Mouse (Mus musculus): ENCODE results near the gene Klhl11.

The Klhl11 gene

DNA sequence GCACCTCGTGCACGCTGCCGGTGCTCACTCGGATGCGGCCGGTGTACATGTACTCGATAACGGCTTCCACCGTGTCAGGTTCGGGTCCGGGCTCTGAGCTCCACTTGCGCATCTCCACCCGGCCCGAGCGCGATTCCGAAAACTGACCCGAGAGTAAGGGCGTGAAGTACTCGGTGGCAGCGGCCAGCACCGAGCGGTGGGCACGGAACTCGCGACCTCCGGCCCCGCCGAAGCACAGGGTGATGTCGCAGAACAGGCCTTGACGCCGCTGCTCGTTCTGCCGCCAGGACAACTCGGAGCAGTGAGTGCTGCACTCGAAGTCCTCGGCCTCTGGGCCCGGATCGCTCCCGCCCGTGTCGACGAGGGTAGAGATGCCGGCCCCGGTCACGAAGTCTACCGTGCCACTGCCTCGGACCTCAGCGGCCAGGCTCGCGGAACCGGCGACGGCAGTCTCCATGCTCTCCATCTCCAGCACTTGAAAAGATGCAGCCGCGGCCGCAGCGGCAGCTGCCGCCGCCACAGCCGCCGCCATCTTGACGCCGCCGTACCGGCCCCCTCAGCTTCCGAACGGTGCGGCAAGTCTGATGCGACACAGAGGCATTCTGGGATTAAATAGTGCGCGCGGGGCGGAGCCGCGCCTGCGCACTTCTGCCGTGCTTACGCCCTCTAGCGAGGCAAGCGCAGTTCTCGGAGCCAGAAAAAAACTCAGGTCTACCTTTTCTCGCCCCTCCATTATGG lies at the start of gene Klhl11:
Gene Klhl11 (minus strand): TSS at position 545 of the 738 bp plus-strand sequence.
- DNase-seq (ENCODE audit: low spot score), result peak; percentile 89

DNA sequence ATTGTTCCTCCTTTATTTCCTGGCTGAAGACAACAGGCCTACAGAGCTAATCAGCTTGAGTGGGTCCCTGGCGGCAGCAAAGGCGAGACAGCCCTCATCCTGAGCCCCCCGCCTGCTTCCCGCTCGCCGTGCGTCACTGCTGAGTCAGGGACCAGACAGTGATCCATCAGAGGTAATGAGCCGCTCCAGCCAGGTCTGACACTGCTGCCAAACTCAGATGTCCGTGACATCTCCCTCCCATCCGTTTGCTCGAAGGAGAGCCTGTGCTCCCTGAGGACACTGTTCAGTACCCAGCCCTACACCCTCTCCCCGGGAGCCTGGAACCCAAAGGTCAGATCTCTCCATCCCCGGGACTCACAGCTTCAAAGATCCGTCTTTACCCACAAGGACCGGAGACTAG lies 48.3 kb upstream of the Klhl11 start:
- no peak for DNase-seq (ENCODE audit: low spot score)

DNA sequence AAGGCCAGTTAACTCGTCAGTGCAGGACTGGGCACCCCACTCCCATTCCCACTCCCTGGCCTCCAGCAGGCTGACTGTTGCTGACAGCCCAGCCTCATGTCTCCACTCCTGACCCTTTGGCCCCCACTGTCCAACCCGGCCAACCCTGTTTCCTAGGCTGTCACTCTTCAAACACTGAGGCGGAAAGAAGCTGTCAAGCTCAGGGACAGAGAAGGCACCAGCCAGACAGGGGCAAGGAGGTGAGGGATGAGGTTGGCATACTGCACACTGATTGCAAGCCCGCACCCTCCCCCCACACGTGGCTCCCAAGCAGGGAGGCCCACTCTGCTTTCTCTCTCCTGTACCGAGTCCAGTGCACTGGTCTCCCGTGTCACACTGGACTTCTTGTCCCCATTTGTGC lies 46.6 kb upstream of the Klhl11 start:
- DNase-seq (ENCODE audit: low spot score), result no peak

DNA sequence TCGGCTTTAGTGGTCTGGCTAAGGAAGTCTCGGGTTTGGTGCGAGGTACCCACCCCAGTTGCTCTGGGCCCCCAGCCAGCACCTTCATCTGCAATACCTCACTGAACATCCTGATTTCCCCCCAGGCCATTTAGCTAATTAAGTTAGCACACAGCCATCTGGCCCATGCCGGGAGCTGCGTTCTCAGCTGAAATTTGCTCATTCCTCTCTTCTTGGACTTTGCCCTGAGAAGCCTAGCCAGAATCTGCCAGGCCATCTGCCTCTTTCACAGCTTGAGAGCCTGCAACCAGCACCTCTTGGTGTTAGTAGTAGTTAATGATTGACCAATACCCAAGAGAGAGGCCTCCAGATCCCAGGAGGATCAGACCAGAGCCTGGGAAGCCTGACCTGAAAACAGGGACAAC lies 45.6 kb upstream of the Klhl11 start:
- no peak for DNase-seq (ENCODE audit: low spot score)

DNA sequence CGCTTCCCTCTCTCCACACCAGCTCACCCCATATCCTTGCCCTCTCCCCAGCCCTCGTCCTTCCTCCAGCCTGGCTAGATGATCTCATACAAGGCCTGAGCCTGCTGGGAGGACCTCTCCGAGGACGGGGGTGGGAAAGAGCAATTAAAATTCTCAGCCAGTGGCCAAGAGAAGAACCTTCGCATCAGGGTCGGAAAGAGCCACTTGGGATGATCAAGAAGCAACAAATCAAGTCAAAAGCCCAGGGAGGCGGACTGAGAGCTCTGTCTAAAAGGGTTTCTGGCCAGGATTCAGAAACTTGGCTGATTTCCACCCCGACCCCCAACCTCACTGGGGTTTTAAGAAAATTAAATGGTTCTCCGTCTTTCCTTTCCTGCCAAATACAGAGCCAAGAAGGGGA lies 43.8 kb upstream of the Klhl11 start:
- DNase-seq (ENCODE audit: low spot score), result no peak

DNA sequence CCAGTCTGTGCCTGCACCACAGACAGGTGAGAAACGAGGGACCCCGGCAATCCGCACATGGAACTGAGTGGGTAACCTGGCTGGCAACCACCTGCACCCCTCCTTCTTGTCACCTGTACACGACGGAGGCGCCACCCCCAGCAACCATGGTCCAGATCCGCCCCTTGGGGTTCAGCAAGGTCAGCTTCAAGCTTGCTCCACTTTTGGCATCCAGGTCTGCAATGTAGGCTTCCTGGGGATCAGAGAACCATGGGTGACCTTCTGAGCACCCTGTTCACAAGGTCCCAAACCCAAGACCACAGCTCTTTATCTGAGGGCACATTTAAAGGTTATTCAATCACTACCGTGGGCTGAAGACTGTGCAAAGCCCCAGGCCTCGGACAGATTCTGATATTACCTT lies 43.2 kb upstream of the Klhl11 start:
- DNase-seq (ENCODE audit: low spot score), result no peak

DNA sequence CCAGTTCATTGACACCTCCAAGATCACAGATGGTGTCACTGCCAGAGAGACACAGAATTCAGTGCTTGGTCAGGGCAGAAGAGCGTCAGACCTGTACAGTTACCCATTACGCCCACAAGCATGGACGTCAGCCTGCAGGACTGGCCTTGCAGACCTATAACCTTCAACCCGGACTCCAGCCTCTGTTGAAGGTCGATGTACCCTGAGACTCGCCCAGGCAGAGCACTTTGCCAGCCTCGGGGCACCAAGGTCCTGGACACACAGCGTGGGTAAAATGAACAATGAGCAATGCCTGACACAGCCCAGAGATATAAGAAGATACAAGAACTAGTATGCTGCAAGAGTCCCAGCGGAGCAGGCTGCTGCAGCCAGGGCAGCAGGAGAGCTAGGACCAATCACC lies 42.5 kb upstream of the Klhl11 start:
- no peak for DNase-seq (ENCODE audit: low spot score)

DNA sequence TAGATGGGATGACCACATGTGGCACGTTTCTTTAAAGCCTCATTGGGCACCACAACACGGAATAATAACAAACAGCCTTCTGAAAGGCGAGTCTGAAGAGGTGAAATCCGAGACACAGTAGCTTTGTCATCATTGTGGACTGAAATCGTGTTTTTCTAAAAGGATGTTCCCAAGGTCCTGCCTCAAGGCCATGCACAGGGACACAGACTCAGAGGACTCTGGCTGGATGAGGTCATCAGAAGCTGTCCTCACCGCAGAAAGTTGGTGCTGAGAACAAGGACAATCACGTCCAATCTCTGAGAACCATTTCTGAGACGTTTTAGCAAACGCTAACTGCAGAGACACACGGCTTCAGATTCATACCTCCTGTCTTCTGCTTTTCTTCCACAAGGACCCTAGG lies 41.2 kb upstream of the Klhl11 start:
- no peak for DNase-seq (ENCODE audit: low spot score)

DNA sequence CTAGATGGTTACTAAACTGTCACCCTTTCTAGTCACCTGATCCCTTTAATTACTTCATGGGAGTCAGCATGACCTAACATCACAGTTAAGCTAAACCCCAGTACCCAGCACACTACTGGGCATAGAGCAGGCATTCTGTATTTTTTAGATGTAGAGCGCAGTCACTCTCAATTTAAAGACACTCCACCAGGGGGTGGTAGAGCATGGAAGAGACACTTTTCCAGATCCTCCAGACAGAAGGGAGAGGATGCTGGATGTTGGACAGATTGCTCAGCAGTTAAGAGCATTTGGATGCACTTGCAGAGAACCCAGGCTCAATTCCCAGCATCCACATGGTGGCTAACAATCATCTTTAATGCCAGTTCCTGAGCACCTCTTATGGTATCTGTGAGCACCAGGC lies 39.8 kb upstream of the Klhl11 start:
- DNase-seq (ENCODE audit: low spot score), result peak; percentile 58

DNA sequence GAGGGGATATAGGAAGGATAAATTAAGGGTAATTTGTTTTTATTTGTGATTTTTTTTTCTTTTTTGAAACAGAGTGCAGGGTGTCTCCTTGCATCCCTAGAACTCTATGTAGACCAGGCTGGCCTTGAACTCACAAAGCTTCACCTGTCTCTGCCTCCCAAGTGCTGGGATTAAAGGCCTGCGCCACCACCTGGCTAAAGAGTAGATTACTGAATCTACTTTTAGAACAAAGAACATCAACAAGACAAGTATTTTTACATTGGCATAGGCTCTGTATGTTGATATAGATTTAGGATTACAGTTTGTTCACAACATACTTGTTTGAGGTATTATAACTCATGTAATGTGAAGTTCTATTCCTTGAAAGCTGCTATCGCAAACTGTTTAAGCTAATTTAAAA lies 38.0 kb upstream of the Klhl11 start:
- no peak for DNase-seq (ENCODE audit: low spot score)

DNA sequence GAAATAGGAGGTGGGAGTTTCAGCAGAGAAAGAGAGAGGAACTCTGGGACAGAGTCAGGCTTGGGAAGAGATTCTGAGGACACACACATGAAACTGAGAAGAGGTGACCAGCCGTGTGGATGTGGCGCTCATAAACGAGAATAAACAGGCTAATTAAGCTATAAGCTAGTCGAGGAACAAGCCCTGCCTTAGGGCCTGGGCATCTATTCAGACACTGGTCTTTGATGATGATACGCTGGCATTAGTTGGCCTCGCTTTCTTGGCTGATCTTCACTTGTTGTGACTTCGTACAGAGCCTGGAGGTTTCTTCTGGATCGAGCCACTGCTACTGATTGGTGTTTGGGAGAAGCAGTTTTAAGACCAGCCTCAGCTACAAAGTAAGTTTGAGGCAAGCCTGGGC lies 33.5 kb upstream of the Klhl11 start:
- DNase-seq (ENCODE audit: low spot score), result no peak

DNA sequence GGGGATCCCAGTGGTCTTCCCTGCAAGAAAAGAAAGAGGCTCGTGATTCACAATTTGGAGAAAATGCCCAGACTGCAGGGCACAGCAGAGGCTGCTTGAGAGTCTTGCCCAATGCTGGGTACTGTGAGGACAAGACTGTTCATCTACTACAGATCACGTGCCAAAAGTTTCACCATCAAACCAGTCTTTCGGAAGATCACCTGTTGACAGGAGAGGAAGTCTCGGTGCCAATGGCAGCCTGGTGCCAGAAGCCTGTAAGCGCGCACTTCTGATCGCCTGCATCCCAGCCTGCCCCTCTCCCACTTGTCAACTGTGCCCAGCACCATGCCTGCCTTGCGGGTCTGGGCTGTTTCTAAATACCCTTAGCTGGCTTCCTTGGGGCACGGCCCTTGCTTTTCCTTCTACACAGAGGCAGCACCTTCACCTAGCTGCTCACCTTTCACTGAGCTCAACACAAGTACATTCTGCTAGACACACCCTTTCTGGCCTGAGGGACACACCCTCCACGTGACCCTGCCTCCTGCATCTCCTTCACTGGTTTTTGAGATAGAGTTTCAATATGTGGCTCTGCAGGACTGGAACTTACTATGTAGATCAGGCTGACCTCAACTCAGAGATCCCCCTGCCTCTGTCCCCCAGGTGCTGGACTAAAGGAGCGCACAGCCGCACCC lies 32.6 kb upstream of the Klhl11 start:
- DNase-seq (ENCODE audit: low spot score), result no peak

DNA sequence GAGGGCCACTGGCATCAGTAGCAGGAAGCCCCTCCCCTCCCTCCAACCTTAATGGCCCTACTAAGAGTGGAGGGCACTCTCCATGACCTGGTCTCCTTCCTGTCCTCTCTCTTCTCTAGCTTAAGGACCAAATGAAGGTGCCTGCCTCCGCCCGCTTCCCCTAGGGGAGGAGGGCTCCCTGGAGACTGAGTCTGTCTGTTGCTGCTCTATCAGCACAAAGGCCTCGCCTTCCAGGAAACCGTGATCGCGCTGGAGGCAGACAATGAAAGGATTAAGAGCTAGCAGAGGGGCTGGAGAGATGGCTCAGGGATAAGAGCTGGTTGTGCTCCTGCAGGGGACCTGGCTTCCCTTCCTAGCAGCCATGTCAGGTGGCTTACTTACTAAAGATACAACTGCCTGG lies 28.8 kb upstream of the Klhl11 start:
- no peak for DNase-seq (ENCODE audit: low spot score)

DNA sequence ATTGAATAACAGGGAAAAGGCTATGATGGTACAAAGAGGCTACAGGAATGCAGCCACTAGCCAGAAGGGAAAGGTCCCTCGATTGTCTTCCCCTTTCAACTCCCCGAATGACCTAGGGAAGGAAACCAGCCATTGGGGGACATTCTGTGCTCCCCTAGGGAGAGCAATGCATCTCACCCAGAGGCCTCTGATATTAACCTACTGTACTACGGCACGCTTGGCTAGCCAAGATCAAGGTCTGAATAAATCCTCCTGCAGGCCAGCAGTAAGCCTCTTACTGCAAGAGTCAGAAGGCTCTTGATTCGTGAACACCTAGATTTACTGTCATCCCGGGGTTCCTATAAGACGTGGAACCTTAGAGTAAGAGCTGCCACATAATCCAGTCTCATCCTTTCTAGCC lies 28.1 kb upstream of the Klhl11 start:
- DNase-seq (ENCODE audit: low spot score), result no peak

DNA sequence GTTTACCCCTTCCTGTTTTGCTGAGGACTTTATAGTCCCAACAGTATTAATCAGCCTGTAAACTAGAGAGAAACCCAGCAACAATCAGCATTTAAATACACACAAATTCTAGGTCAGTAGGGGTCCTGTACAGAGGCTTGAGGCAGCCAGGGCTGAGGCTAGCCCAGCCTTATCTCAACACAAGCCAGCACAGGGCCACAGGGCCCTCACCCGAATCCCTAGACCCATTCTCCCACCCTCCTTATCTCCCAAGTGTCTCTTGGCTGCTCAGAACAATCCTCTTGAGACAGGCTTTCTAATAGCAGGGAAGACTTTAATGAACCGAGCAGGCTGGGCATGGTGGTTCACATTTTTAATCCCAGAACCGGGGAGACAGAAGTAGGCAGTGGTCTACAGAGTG lies 27.7 kb upstream of the Klhl11 start:
- DNase-seq (ENCODE audit: low spot score), result no peak

DNA sequence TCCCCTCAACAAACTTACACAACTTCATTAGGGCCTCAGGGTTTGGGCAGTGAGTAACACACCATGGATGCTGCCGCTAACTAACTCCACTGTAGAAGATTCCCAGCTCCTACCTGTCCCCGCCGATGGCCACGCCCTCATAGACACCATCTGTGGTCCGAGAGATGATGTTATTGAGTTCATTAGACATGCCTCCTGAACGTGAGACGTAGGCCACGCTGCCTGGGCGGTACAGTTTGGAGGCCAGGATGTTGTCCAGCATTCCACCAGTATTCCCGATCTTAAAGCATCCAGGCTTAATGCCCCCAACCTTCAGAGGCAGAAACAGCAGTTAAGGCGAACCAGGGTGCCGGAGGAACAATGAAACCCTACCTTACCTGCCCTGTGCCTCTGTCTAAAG lies 21.2 kb upstream of the Klhl11 start:
- DNase-seq (ENCODE audit: low spot score), result no peak

DNA sequence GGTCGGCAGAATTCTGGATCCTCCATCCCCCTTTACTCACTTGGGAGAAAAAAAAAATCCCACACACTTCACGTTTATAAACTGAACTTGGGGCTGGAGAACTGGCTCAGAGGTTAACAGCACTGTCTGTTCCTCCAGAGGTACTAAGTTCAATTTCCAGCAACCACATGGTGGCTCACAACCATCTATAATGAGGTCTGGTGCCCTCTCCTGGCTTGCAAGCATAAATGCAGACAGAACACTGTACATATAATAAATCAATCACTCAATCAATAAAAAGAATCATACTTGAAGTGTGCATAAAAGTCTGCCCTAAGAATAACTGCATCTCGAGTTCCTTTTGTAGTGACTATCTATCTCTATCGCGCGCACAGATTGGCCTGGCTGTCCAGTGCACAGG lies 18.4 kb upstream of the Klhl11 start:
- no peak for DNase-seq (ENCODE audit: low spot score)

DNA sequence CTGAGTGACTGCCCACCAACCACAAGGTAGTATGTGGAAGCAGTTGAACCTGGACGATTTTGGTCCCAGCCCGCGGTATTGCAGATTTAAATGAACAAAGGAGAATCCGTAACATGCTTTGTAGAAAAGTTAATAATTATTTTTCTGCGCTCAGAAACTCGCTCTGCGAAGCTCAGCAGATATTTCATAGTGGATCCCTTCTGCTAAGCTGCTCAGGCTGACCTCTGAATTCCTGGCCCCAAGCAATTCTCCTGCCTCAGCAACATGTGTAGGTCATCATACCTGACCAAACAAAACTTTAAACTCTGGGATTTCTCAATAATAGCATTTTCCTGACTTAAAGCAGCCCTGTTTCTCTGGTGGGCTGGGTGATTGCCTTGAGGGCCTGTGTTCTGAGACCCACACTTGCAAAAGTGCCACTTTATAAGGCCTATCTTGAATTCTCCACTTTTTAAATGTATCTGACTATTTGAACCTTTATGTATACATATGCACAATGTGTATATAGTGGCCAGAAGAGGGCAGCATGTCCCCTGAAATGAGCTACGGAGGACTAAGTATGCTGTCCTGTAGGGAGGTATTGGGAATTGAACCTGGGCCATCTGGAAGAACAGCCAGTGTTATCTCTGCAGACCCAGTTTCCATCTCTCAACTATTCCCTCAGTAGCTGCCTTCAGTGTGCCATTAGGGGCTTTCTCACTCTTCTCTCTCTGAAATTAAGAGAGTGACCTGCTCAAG lies 13.4 kb upstream of the Klhl11 start:
- DNase-seq (ENCODE audit: low spot score), result peak; percentile 44

DNA sequence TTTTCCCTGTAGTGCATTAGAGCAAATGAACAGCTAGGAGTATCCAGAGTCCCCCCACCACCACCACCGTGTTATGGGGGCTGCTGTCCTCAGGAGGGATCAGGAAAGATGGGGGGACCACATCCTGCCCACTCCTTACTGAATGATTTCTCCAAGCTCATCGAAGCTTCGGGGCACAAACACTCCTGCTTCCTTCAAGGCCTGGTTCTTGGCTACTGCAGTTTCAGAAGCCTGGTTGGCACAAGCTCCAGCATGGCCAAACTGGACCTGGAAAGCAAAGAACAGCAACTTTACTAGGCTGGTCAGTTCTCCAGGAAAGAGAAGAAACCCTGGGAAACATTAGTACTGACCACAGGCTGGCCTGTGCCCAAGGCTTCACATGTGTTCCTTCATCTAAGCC lies 11.9 kb upstream of the Klhl11 start:
- no peak for DNase-seq (ENCODE audit: low spot score)

DNA sequence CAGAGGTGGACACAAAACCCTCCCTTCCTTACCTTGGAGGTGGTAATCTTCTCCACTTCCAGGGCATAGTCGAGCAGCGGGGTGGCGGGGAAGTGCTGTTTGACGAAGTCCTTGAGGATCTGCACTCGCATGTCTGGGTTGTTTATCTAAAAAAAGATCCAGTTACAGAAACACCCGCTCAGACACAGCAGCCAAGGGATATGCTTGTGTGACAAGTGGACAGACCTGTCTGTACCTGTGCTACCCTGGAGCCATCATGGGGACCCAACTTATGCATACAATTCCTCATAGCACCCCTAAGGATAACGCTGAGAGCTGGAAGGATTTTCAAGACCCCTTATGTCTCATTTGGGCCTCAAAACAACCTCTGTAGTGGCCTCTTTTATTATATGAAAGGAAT lies 6.6 kb upstream of the Klhl11 start:
- DNase-seq (ENCODE audit: low spot score), result no peak

DNA sequence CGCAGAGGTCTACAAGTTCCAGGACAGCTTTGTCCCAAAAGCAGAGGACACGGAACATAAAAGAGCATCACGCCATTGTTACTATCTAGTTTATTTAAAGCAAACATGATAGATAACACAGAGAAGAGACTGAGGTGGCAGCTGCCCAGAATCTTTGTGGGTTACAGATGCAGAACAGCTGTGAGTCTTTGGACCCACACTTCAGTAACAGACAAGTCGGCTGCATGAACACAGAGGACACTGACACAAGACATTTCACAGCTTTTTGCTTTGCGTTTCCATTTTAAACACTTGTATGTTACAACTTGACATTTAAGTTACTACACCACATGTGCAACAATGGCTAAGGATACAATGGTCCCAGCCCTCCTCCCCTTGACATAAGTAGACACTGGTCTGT lies 3.7 kb upstream of the Klhl11 start:
- DNase-seq (ENCODE audit: low spot score), result no peak

DNA sequence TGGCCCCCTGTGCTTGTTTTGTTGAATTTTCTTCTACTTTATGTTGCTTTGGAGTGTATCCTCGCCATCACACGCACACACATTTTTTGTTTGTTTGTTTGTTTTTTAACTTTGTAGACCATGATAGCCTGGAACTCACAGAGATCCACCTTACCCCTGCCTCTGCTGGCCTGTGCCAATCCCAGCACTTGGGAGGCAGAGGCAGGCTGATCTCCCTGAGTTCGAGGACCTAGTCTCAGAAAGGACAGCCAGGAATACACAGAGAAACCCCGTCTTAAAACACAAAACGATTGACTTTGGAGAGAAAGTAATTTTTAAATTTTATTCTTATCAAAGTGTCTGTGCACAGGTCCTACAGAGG lies 374 bp upstream of the Klhl11 start:
- DNase-seq (ENCODE audit: low spot score), result no peak
